Mouse (Mus musculus): ENCODE measurements at regions not wholly inside any gene's neighbourhood (a gene's known extent, or its start where the extent isn't known, plus 50 kb on each side); places are given as distances from the start of the nearest gene placed in this dataset.
A peak's percentile ranks its signal among the peaks of the same experiment; 100 is the strongest.

GRCm38 (mm10) chr14:73730796-73731195, 69.8 kb downstream of the Gm21750 start:
- no peak overlapping the region for H3K4me3 ChIP-seq
- no peak for TF ChIP-seq CTCF (IDR thresholded peaks at IDR 0.05)
- intact Hi-C loops (cut with DNase I), result no loop called here
- H3K27ac ChIP-seq, result no peak overlapping the region
- no peak for DNase-seq (ENCODE audit: extremely low spot score in 1 of 2, low spot score in 2 of 2)

- TF ChIP-seq CTCF (IDR thresholded peaks at IDR 0.05), result no peak
- Histone ChIP-seq H3K4me3 (no peak overlapping the region), H3K27ac (peak overlapping the region; percentile 30; the same call in 1 of the 2 replicates)
- intact Hi-C loops (cut with DNase I), result no loop called here
- DNase-seq (ENCODE audit: extremely low spot score in 1 of 2, low spot score in 2 of 2), result peak; percentile 19 to 28
These were observed 71.1 kb downstream of the Gm21750 start for GRCm38 (mm10) chr14:73732161-73732560.

GRCm38 (mm10) chr14:73750790-73751189, 89.8 kb downstream of the Gm21750 start:
- TF ChIP-seq CTCF (IDR thresholded peaks at IDR 0.05), result no peak
- DNase-seq (ENCODE audit: extremely low spot score in 1 of 2, low spot score in 2 of 2), result no peak
- Histone ChIP-seq H3K4me3 (no peak overlapping the region), H3K27ac (no peak overlapping the region)
- intact Hi-C loops (cut with DNase I), result no loop called here

DNA sequence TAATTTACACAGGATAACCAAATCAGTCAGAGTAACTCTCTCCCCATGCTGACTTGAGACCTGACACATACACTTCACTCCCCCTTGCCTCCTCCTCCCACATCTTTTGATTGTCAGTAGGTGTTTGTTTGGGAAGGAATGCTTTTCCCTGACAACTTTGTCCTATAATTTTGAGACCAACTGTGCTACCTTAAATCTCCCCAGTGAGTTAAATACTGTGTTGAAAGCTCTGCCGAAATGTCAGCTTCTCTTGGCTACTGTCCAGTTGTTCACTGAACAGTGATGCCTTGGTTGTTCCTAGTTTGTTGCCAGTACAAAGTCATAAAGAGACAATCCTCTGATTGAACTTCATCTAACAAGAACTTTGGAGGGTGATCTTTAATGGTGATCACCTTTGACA, 99.0 kb downstream of the Gm21750 start:
- intact Hi-C loops (cut with DNase I), result loop anchor here (5.0 kb wide), 1 partner anchor 53 kb away; no protein-coding TSS in a partner anchor
- H3K27ac ChIP-seq, result no peak overlapping the region
- H3K4me3 ChIP-seq, result no peak overlapping the region
- TF ChIP-seq CTCF (IDR thresholded peaks at IDR 0.05), result no peak
- DNase-seq (ENCODE audit: extremely low spot score in 1 of 2, low spot score in 2 of 2), result no peak

DNA sequence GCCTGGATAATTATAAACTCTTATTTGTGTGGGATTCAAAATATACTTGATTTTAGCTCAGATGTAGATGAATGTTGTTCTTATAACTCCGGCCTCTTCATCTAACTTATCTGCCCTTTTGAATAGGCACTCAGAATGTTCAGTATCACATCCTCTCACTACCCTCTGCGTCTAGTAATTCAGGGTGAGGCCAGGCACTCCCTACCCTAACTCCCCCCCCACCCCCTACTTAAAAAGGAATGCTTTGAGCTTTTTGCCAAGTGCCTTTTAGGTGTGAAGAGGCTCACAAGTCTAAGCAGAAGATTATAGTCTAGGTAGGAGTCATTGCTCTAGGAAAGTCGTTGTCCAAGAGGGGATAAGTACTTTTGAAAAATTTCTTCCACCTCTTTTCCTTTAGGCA, 111.9 kb downstream of the Gm21750 start:
- intact Hi-C loops (cut with DNase I), result loop anchor here (10.0 kb wide), 1 partner anchor 342 kb away; no protein-coding TSS in a partner anchor
- no peak for DNase-seq (ENCODE audit: extremely low spot score in 1 of 2, low spot score in 2 of 2)
- no peak overlapping the region for H3K27ac ChIP-seq
- TF ChIP-seq CTCF (IDR thresholded peaks at IDR 0.05), result no peak
- H3K4me3 ChIP-seq, result no peak overlapping the region

DNA sequence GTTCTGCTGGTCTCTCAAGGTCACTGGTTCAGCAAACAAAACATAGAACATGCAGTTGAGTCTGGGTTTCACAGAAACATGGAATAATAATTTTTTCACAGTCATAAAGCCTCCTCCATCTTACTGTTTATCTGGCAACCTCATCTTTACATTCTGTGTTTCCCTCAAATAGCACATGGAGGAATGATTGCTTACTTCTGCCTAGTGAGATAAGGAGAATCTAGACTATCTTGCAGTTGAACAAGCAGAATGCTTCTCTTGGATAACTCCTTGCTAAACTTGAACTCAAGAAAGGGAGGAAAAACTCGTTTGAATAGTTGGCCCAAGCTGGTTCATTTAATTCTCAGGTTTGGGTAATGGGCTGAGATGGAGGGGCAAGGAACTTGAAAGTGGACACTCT, 112.8 kb downstream of the Gm21750 start:
- TF ChIP-seq CTCF (IDR thresholded peaks at IDR 0.05), result no peak
- intact Hi-C loops (cut with DNase I), result loop anchor here (10.0 kb wide), 1 partner anchor 341 kb away; no protein-coding TSS in a partner anchor
- no peak for DNase-seq (ENCODE audit: extremely low spot score in 1 of 2, low spot score in 2 of 2)
- H3K4me3 ChIP-seq, result no peak overlapping the region
- no peak overlapping the region for H3K27ac ChIP-seq

GRCm38 (mm10) chr14:73776066-73776465, 115.0 kb downstream of the Gm21750 start:
- peak; percentile 79 for TF ChIP-seq CTCF (IDR thresholded peaks at IDR 0.05)
- H3K4me3 ChIP-seq, result no peak overlapping the region
- DNase-seq (ENCODE audit: extremely low spot score in 1 of 2, low spot score in 2 of 2), result peak; percentile 57 to 67
- no peak overlapping the region for H3K27ac ChIP-seq
- intact Hi-C loops (cut with DNase I), result loop anchor here (2.0 to 10.0 kb wide), 5 partner anchors 74 to 931 kb away; no protein-coding TSS in a partner anchor

- no peak overlapping the region for H3K4me3 ChIP-seq
- no peak overlapping the region for H3K27ac ChIP-seq
- DNase-seq (ENCODE audit: extremely low spot score in 1 of 2, low spot score in 2 of 2), result no peak
- TF ChIP-seq CTCF (IDR thresholded peaks at IDR 0.05), result no peak
- intact Hi-C loops (cut with DNase I), result no loop called here
These were observed 146.1 kb downstream of the Gm21750 start for GRCm38 (mm10) chr14:73807169-73807568.

GRCm38 (mm10) chr14:73838890-73839289, 177.9 kb downstream of the Gm21750 start:
- DNase-seq (ENCODE audit: extremely low spot score in 1 of 2, low spot score in 2 of 2), result no peak
- Histone ChIP-seq H3K4me3 (no peak overlapping the region), H3K27ac (no peak overlapping the region)
- no peak for TF ChIP-seq CTCF (IDR thresholded peaks at IDR 0.05)
- intact Hi-C loops (cut with DNase I), result no loop called here

DNA sequence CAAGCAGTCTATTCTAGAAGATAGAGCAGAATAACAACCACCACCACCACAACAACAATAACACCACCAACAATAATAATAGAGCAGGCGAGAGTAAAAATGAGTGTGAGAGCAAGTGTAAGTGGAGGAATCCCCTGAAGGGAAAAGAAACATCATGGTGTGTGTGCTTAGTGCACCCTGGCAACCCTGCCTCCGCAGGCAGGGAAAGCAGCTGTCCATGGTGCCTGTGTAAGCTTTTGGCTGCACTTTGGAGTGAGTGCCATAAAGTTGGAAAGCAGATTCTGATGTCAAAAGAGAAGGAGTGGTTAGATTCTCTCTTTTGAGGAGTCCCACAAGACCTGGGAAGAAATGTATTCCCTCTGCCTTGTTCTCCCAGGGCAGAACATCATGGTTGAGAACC, 200.8 kb downstream of the Gm21750 start:
- Histone ChIP-seq H3K4me3 (no peak overlapping the region), H3K27ac (no peak overlapping the region)
- intact Hi-C loops (cut with DNase I), result no loop called here
- TF ChIP-seq CTCF (IDR thresholded peaks at IDR 0.05), result no peak
- DNase-seq (ENCODE audit: extremely low spot score in 1 of 2, low spot score in 2 of 2), result no peak

- Histone ChIP-seq H3K27ac (no peak overlapping the region), H3K4me3 (no peak overlapping the region)
- no peak for DNase-seq (ENCODE audit: extremely low spot score in 1 of 2, low spot score in 2 of 2)
- no peak for TF ChIP-seq CTCF (IDR thresholded peaks at IDR 0.05)
- intact Hi-C loops (cut with DNase I), result no loop called here
These were observed 213.3 kb downstream of the Gm21750 start for GRCm38 (mm10) chr14:73874337-73874736.

DNA sequence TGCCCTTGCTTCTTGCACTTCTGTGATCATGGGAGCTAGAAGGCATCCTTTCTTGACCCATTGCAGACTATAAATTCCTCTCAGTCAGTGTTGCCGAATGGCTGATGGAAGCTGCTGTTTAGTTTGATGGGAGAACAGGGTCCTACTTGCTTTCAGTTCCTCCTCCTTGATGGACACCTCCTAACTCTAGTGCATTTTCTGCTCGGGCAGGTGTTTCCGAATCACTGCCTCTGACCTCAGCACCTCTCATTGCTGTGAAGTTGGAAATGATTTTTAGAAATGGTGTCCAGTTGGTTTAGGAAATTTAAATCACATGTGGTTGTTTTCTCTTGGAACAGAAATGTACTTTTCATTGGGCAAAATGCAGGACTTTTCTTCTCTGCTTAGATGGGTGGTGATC, 214.9 kb downstream of the Gm21750 start:
- TF ChIP-seq CTCF (IDR thresholded peaks at IDR 0.05), result no peak
- no peak overlapping the region for H3K4me3 ChIP-seq
- no peak overlapping the region for H3K27ac ChIP-seq
- DNase-seq (ENCODE audit: extremely low spot score in 1 of 2, low spot score in 2 of 2), result no peak
- intact Hi-C loops (cut with DNase I), result no loop called here

DNA sequence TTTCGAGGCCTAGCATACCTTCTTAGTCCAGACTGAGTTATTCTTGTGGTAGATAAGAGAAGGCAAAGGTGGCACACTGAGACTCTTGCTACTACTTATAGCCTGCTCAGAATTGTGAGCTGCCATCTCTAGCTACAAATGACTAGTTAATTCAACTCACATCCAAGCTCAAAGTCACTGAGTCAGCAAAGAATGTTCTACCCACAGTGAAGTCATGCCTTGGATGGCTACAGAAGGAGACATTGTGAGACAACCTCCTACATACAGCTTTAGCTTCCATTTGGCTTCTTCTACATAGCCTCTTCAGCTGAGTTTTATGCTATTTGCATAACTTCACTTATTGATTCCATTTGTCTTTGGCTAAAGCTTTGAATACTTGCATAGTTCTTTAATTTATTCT, 217.2 kb downstream of the Gm21750 start:
- Histone ChIP-seq H3K4me3 (no peak overlapping the region), H3K27ac (no peak overlapping the region)
- TF ChIP-seq CTCF (IDR thresholded peaks at IDR 0.05), result no peak
- no peak for DNase-seq (ENCODE audit: extremely low spot score in 1 of 2, low spot score in 2 of 2)
- intact Hi-C loops (cut with DNase I), result no loop called here
